Mouse (Mus musculus) heart, adult 9 months (tissue): ENCODE results near the gene Dtx3l.
"Not testable (repeated sequence)": the region's sequence is repeated elsewhere in the genome, so short reads cannot be mapped to it uniquely, and the experiment has no call there.

ENCODE experiments used
- DNase-seq, 2 experiments: peaks; one replicate each; pipeline ENCODE4 v3.0.0; 2022; ENCODE audit warnings: low spot score in 2 of 2

Gene Dtx3l

GRCm38 (mm10) chr16:35938211-35939151, at the start of gene Dtx3l, which contains the start of gene Parp9:
Gene Dtx3l, minus strand, starts transcription at chr16:35939151.
Gene Parp9, plus strand, starts transcription at chr16:35938470.
- DNase-seq, result peak; percentile 76 to 78

DNA sequence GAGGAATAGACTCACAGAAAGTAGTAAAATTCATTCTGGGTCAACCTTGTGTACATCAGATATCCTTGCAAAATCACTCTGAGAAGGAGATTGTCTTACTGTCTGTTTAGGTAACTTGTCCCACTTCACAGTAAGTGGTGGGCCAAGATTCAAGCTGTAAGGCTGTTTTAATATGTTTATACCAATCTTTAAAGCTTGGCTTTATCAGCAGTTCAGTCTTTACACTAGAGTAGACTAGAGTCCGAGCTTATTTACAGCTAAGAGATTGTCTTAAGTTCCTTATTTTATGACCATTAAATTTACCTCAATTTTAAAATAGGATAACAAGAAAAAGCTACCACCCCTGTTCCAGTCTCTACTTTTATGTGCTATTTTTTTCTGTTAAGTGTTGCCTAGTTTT, 49.0 kb upstream of the Dtx3l start:
- DNase-seq, result no peak

GRCm38 (mm10) chr16:35984471-35984870, 45.5 kb upstream of the Dtx3l start:
- no peak for DNase-seq

DNA sequence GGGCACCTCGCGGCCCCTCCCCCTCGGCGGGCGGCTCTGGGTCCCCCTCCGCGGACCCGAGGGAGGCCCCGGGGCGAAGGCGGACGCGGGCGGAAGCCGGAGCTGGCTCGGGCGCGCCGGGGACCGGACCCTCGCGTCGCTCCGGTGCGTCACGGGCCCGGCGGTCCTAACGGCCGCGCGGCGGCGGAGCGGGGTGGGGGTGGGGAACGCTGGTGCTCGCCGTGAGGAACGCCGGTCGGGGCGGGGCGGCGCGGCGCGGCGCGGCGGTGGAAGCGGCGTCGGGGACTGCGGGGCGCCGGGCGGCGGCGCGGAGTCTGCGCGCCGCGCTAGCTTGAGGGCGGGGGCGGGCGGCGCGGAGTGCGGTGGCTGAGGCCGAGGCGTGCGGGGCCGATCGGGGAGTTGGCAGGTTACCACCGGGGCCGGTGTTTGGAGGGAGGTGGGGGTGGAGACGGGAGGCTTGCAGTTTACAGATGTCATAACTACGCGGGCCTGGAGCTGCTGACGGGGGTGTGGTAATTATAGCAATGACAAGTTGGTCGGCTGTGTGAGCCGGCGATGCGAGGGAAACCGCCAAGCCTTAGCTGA, 44.7 kb upstream of the Dtx3l start:
- DNase-seq, result peak; percentile 65 to 71

GRCm38 (mm10) chr16:35982902-35983516, 44.1 kb upstream of the Dtx3l start:
- peak; percentile 91 to 92 for DNase-seq

- DNase-seq, result no peak
Measured at GRCm38 (mm10) chr16:35982506-35982901, 43.6 kb upstream of the Dtx3l start.

DNA sequence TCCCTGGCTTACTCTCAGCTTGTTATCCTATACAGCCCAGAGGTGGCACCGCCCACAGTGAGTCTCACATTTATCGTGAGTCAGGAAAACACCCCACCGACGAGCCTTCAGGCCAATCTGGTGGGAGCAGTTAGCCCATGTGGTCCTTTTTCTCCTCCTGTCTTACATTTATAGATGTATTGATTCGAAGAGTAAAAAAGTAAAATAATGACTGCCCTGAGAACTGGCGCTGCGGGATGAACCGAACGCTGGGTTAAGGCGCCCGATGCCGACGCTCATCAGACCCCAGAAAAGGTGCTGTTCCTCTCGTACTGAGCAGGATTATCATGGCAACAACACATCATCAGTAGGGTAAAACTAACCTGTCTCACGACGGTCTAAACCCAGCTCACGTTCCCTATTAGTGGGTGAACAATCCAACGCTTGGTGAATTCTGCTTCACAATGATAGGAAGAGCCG, 42.4 kb upstream of the Dtx3l start:
- DNase-seq, result peak; percentile 94 to 100

GRCm38 (mm10) chr16:35978450-35978849, 39.5 kb upstream of the Dtx3l start, which contains the start of gene Kpna1:
Gene Kpna1, plus strand, starts transcription at chr16:35978750.
- DNase-seq, result not testable (repeated sequence)

DNA sequence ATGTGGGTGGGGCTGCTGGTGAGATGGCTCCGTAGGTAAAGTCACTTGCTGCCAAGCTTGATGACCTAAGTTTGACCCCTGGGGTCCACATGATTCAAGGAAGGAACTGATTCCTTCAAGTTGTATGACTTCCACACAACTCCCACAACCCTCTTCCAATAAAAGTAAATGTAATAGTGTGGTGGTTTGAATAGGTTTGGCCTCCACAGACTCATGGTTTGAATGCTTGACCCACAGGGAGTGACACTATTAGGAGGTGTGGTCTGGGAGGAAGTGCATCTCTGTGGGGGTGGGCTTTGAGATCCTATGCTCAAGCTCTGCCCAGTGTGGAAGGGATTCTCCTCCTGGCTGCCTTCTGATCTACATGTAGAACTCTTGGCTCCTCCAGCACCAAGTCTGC, 35.1 kb upstream of the Dtx3l start:
- DNase-seq, result no peak

DNA sequence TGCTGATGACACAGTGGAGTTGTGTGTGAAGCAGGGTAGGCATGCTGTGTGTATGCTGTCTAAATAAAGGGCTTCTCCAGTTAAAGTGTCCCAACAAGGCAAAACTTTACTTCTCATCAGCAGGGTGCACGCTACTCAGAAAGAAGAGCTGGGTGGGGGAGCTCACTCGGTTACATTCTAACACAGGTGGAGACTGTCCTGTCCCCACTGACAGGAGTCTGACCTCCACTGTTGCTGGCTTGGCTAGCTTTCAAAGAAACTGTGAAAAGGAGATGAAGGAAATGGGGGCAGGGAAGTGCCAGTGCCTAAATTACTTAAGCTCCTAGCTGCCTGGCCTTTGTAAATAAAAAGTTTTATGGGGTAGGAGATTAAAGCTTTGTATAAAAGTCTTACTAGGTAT, 29.2 kb upstream of the Dtx3l start:
- no peak for DNase-seq

DNA sequence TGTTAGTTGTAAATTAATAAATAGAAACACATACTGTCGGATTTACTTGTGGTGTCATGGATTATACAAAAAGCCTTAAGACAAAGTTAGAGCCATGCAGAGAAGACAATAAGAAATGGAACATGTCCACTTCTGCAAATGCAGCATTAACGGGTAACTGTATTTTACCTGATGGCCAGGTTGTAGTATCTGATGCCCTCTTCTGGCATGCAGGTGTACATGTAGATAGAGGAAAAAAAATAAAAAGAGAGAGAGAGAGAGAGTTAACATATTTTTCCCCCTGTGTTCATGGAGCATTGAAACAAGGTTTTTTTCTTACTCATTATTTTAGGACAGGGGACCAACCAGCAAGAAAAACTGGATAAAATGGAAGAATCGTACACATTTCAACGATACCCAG, 28.4 kb upstream of the Dtx3l start:
- DNase-seq, result no peak

- DNase-seq, result no peak
Measured at GRCm38 (mm10) chr16:35966411-35967115, 27.6 kb upstream of the Dtx3l start.

- not testable (repeated sequence) for DNase-seq
Measured at GRCm38 (mm10) chr16:35965991-35966390, 27.0 kb upstream of the Dtx3l start.

DNA sequence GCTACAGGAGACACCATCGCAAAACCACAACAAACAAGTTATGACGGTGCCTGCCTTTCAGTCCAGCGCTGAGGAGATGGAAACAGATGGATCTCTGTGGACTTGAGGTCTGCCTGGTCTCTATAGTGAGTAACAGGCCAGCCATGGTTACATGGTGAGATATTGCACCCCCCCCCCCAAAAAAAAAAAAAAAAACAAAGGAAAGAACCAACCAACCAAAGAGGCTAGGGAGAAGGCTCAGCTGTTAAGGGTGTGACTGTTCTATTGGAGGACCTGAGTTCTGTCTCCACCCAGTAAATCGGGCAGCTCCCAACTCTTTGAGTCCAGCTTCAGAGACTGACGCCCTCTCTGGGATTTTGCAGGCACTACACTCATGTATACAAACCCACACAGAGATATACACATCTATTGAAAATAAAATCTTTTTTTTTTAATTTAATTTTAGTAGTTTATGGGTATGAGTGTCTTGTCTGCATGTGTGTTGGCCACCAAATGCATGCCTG, 13.7 kb upstream of the Dtx3l start:
- DNase-seq, result no peak

DNA sequence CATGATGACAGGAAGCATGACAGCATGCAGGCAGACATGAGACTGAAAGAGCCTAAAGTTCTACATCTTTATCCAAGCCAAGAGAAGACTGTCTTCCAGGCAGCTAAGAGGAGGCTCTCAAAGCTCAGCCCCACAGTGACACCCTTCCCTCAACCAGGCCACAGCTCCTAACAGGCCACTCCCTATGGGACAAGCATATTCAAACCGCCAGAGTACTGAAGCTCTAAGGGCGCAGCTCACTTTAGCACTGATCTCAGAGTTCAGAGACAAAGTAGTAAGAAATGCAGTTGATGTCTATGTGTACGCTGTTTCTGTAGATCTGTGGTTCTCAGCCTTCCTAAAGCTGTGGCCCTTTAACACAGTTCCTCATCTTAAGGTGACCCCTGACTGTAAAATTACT, 12.3 kb upstream of the Dtx3l start:
- no peak for DNase-seq

DNA sequence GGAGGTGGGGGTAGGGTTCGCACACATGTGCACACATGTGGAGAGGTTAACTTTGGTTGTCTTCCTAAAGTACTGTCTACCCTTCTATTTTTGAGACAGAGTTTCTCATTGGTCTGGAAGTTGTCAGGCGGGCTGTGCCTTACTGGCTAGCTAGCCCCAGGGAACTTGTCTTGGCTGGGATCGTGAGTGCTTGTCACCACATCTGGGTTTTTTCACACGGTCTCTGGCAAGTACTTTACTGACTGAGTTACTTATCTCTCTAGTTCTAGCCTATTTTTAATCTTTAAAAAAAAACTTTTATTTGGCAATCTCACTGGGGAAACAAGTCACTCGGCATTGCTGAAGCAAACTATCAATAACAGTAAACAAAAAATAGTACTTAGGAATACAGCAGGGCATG, 10.3 kb upstream of the Dtx3l start:
- peak; percentile 90 to 92 for DNase-seq

- DNase-seq, result no peak
Measured at GRCm38 (mm10) chr16:35941382-35941781, 2.4 kb upstream of the Dtx3l start.

- DNase-seq, result peak; percentile 92
Measured at GRCm38 (mm10) chr16:35939690-35940089, 739 bp upstream of the Dtx3l start.

DNA sequence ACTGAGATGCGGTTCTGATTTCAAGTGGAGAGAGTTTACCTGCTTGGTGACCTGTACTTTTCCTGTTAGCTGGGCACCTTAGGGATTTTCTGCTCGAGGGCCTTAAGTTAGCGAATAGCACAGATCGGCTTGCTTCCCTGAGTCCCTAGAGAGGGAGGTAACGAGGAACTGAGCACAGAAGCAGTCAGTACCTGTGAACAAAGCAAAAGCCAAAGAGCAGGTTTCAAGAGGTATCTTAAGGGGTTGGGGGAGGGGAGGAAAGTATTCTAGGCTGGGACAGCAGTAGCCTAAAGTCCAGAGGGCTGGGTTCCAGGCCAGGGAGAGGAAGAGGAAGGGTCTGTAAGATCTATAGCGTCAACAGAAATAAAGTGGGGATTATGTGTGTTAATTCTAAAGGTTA, 310 bp upstream of the Dtx3l start:
- DNase-seq, result no peak

GRCm38 (mm10) chr16:35933181-35933580, 5.8 kb downstream of the Dtx3l start:
- DNase-seq, result no peak

DNA sequence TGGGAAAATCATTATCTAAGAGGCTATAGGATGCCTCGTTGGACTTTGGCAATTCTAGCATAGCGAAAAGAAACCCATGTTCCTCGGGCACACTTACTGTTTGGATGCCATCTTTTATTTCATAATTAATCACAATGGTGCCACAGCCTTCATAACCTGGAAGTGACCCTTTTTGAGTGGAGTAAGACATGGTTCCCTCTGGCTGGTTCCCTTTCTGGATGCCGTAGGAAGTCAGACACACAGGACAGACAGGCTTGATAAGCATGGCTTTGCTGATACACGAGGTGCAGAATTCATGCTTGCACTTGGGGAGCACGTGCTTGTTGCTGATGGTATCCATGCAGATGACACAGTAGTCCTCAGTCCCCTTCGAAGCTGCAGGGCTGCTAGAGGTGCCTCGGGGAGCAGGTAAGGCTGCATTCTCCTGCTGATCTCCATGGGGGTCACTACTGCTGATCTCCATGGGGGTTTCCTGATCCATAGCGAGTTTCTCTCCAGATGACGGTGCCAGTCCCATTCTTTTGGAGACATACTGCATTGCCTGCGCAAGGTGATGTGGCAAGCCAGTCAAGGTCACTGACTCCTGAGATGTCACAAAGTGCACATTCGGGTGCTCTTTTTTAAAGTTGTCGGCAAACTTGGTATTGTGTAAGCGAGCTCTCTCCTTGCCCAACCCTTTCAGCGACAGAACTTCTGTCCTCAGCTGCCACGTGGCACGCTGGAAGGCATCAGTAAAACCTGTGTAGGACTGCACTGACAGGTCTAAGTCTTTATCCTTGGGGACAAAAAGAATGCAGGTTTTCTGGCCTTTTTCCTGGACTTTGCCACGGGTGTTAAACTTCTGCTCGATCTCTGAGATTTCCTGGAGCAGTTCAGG, 6.5 kb downstream of the Dtx3l start:
- no peak for DNase-seq
